In genomic region chr2:152490038-152490437, GRCm38 (mm10) we compare ENCODE assay signal across 51 mouse cellular contexts. TPM values are rescaled to one million over a fixed set of nuclear protein-coding genes. Genes with fewer than 3 reads are reported as not detected.
"Had no signal": no experiment of that assay in that cellular context is flagged by ENCODE, and none has a peak within 500 bp of the region (broad histone marks: within the 10 kb centered on the region; RNA-seq: fewer than 3 reads in every experiment).

Gene Defb22, minus strand, starts transcription at chr2:152490138.

- H3K27me3 ChIP-seq: heart, embryonic 13.5 days; heart, embryonic 15.5 days; hindbrain, embryonic 12.5 days; hindbrain, embryonic 13.5 days; hindbrain, embryonic 15.5 days; intestine, embryonic 15.5 days; kidney, embryonic 15.5 days had no signal

- H3K36me3 ChIP-seq: heart, embryonic 13.5 days; heart, embryonic 15.5 days; hindbrain, embryonic 10.5 days; hindbrain, embryonic 12.5 days; hindbrain, embryonic 13.5 days; hindbrain, embryonic 15.5 days; intestine, embryonic 15.5 days; kidney, embryonic 15.5 days had no signal

- H3K4me1 ChIP-seq: heart, embryonic 13.5 days; heart, embryonic 15.5 days; hindbrain, embryonic 12.5 days; hindbrain, embryonic 13.5 days; hindbrain, embryonic 15.5 days; intestine, embryonic 15.5 days had no signal

- DNase-seq: heart, postnatal 10 days; heart, postnatal 14 days; heart, postnatal 36 days; heart, postnatal 4 days; kidney, adult 11 months; kidney, adult 18-20 months; kidney, adult 2 months; kidney, adult 8-10 months; kidney, adult 9 months; kidney, postnatal 10 days; kidney, postnatal 14 days; kidney, postnatal 25 days; kidney, postnatal 36 days; kidney, postnatal 4 days; layer of hippocampus, adult 9-11 months; layer of hippocampus, postnatal 36 days had no signal

- H3K4me3 ChIP-seq: heart, embryonic 13.5 days; heart, embryonic 15.5 days; hindbrain, embryonic 10.5 days; hindbrain, embryonic 12.5 days; hindbrain, embryonic 13.5 days; hindbrain, embryonic 15.5 days; intestine, embryonic 15.5 days; kidney, embryonic 15.5 days; layer of hippocampus, adult 2 months; left cerebral cortex, adult 2 months had no signal

- H3K9ac ChIP-seq: heart, embryonic 13.5 days; heart, embryonic 15.5 days; hindbrain, embryonic 12.5 days; hindbrain, embryonic 13.5 days; hindbrain, embryonic 14.5 days; hindbrain, embryonic 15.5 days; intestine, embryonic 15.5 days; kidney, embryonic 15.5 days had no signal

- H3K4me2 ChIP-seq: heart, embryonic 11.5 days; heart, embryonic 13.5 days; heart, embryonic 15.5 days; hindbrain, embryonic 12.5 days; hindbrain, embryonic 13.5 days; hindbrain, embryonic 14.5 days; hindbrain, embryonic 15.5 days; intestine, embryonic 15.5 days; kidney, embryonic 15.5 days had no signal

- ATAC-seq: hindbrain, embryonic 16.5 days; hindbrain, postnatal 0 days; inflammation-experienced regulatory T-cells, adult 6 months; intestine, embryonic 15.5 days; intestine, embryonic 16.5 days; intestine, postnatal 0 days had no signal

- H3K9me3 ChIP-seq: heart, embryonic 15.5 days; hindbrain, embryonic 12.5 days; hindbrain, embryonic 13.5 days; hindbrain, embryonic 15.5 days; intestine, embryonic 15.5 days; kidney, embryonic 15.5 days had no signal

- H3K27ac ChIP-seq: heart, embryonic 13.5 days; heart, embryonic 15.5 days; hindbrain, embryonic 10.5 days; hindbrain, embryonic 12.5 days; hindbrain, embryonic 13.5 days; hindbrain, embryonic 14.5 days; hindbrain, embryonic 15.5 days; hindbrain, postnatal 0 days; intestine, embryonic 15.5 days; kidney, embryonic 15.5 days; kidney, postnatal 0 days; layer of hippocampus, adult 2 months; left cerebral cortex, adult 2 months had no signal

RNA-seq across cellular contexts. Expression of gene Defb22, which starts in this region (rescaled TPM):
- total RNA-seq: heart, postnatal 10 days; heart, postnatal 14 days; heart, postnatal 25 days; heart, postnatal 36 days; heart, postnatal 4 days; hematopoietic stem cell, adult 5-6 weeks; hindbrain, postnatal 0 days; layer of hippocampus, adult 18-20 months; layer of hippocampus, adult 2 months; layer of hippocampus, adult 8-10 months; layer of hippocampus, postnatal 10 days; layer of hippocampus, postnatal 14 days; layer of hippocampus, postnatal 25 days; layer of hippocampus, postnatal 36 days; left cerebral cortex, adult 18-20 months; left cerebral cortex, adult 2 months; left cerebral cortex, adult 8-10 months had no signal
- polyA plus RNA-seq: heart, embryonic 11.5 days; heart, embryonic 13.5 days; heart, embryonic 14.5 days; heart, embryonic 15.5 days; heart, embryonic 16.5 days; heart, postnatal 0 days; hindbrain, embryonic 10.5 days; hindbrain, embryonic 11.5 days; hindbrain, embryonic 12.5 days; hindbrain, embryonic 13.5 days; hindbrain, embryonic 14.5 days; hindbrain, embryonic 15.5 days; hindbrain, embryonic 16.5 days; hindbrain, postnatal 0 days; inflammation-experienced regulatory T-cells, adult 6 months; intestine, embryonic 14.5 days; intestine, embryonic 15.5 days; intestine, embryonic 16.5 days; intestine, postnatal 0 days; kidney, adult 2 months; kidney, embryonic 14.5 days; kidney, embryonic 15.5 days; kidney, embryonic 16.5 days; kidney, postnatal 0 days; large intestine, adult 2 months had no signal
